Mouse (Mus musculus) right cerebral cortex, postnatal 36 days (tissue): ENCODE measurements around the gene Sbds.

Experiments used
- DNase-seq, 2 experiments: peaks; one replicate each; pipeline ENCODE4 v3.0.0; 2022; ENCODE audit warnings: low spot score in 2 of 2, mixed read lengths in 1 of 2

Sbds gene

DNA sequence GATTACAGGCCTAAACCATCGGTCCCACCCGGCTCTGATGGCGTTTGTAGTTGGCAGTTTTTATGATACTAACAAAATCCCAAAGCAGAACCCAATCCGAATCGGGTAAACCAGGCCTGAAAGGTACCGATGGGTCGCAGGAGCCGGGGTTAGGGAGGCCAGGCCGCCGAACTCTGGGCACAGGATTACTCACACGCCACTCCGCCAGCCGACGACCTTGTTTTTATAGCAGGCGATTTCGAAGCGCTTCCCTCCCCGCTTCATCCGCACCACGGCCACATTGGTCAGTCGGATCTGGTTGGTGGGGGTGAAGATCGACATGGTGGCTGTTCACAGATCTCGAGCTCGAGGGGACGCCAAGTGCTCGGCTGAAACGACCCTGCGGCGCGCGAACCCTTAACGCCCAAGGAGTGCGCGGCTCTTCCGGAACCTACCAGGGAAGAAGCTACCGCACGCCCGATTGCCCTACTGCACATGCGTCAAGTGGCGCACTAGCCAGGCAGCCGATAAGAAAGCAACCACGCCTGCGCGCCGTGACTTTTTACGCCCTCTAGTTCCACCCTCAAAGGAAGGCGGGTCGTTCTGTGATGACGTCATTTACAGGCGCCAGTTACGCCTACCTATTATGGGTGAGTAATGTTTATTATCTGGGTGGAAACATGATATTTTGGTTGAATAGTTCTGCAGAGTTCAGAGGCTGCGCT lies at the start of gene Sbds, which contains the start of gene Tyw1:
Gene Sbds, minus strand, starts transcription at position 514 of the 704 bp plus-strand sequence.
Gene Tyw1, plus strand, starts transcription at position 603 of the 704 bp plus-strand sequence.
- peak; percentile 98 to 99 for DNase-seq

DNA sequence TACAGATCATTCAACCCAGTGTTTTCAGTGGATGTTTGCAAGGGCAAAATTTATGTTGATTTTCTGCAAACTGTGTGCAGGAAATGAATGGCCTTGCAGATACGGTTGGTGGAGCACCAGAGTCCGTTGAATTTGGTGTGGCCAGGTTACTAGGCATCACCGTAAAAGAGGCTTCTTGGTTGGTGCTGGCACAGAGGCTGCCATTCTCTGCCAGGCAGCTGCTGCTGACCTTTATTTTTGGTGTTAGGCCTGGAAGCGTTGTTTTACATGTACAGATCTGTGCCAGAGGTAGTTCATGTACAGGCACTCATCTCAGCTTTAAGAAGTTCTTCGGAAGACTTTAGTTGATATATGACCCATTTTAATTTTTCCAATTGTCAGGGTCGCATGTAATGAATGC lies 48.3 kb upstream of the Sbds start:
- no peak for DNase-seq

GRCm38 (mm10) chr5:130299526-130299925 lies 44.2 kb upstream of the Sbds start:
- no peak for DNase-seq

GRCm38 (mm10) chr5:130298831-130299460 lies 43.6 kb upstream of the Sbds start:
- no peak for DNase-seq

DNA sequence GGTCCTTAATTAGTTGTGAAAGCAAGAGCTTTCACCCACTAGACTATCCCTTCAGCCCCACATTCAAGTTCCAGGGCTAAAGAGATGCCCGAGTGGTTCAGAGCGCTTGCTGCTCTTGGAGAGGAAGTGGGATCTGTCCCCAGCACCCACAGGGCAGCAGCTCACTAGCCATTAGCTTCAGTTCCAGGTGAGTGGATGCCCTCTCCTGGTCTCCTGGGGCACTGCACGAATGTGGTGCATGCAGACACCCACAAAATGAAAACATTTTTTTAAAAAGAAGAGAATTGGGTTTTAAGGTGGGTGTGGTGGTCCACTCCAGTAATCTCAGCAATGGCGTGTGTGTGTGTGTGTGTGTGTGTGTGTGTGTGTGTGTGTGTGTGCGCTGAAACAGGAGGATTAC lies 40.7 kb upstream of the Sbds start:
- no peak for DNase-seq

DNA sequence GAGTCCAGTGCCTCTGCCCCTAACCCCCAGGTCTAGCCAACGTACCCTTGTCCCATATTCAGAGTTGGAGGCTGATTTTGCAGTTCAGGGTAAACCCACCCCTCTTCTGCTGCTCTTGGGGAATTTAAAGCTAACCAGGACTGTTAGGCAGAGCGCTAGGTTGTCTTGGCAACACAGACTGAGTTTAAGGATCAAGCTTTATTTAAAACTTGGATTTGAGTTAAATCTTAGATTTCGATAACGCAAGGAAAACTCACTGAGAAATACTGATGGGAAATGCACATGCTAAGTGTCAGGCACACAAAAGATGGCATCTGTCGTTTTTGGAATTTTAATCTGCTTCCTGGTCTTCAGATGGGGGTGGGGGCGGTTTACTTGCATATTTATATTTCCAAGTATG lies 39.3 kb upstream of the Sbds start:
- DNase-seq, result no peak

DNA sequence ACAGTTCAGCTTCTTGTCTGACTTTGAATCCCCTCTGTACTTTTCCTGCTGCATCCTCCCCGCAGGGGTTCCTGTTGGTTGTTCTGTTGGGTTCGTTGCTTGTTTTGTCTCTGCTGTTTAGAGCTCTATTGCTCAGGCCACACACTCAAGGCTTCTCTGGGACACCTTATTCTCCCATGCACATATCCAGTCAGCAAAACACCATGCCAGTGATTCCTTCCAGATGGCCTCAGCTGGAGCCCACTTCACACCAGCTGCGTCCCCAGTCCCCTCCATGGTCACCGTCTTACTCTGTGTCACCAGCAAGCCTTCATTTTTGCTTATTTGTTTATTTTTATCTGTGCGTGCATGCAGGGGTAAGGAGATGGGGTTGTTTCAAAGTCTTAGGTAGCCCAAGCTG lies 38.6 kb upstream of the Sbds start:
- DNase-seq, result no peak

GRCm38 (mm10) chr5:130292976-130293375 lies 37.6 kb upstream of the Sbds start:
- DNase-seq, result no peak

DNA sequence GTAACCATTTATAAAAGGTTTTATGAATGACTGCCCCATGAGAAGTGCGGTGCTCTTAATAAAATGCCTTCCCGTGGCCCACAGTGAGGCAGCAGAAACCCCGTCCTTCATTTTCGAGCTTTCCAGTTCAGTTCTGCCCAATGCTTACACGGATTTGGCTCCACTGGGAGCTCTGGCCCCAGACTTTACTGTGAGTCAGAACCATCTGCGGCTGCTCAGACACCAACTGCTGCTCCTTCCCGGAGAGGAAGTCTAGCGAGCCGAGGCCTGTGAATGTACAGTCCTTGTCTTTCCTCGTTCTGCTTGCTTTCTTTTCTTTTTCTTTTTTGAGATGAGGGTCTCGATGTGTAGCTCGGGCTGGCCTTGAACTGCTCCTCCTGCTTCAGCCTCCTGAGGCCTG lies 35.4 kb upstream of the Sbds start:
- peak in 1 of 2 experiments; percentile 32 for DNase-seq

GRCm38 (mm10) chr5:130290242-130290641 lies 34.9 kb upstream of the Sbds start:
- no peak for DNase-seq

DNA sequence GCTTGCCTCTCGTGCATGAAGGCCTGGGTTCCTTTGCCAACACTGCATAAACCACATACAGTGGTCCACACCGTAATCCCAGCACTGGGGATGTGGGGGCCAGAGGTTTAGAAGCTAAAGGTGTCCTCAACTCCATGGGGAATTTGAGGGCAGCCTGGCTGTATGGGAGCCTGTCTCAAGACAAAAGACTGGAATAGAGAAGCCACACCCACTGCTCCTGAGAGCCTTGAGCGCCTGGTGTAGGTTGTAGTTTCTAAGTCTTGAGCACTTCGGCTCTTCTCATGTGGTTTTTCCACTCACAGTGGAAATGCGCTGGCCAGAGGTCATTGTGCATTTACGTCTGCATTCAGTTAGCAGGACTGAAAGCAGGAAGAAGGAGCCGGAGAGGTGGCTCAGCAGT lies 32.8 kb upstream of the Sbds start:
- no peak for DNase-seq

DNA sequence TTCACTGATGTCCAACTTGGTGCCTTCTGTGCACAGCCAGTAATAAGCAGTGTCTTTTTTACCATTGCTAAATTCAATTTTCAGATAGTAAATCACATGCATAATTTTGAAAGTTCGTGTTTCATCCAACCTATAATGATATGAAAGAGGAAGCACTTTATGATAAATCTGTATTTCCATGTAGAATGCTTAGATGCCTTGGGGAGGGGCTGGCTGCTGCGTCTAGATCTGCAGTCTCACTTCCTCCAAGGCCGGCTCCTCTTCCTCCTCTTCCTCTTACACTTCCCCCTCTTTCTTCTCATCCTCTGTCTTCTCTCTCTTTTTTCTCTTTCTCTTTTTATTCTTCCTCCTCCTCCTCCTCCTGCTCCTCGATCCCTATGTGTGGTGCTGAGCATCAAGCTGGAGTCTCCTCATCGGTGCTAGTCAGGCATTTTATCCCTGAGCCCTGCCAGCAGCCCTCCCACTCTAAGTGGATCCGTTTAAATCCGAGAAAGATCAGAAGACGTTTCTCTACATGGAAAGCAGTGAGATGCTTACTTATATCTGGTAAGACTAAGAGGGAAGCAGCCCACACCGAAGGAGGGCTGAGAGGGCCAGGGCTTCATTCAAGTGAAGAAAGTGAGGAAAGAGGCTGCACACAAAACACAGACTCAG lies 27.9 kb upstream of the Sbds start:
- no peak for DNase-seq

GRCm38 (mm10) chr5:130278011-130278472 lies 22.7 kb upstream of the Sbds start:
- DNase-seq, result no peak

GRCm38 (mm10) chr5:130275509-130275908 lies 20.2 kb upstream of the Sbds start:
- DNase-seq, result no peak

DNA sequence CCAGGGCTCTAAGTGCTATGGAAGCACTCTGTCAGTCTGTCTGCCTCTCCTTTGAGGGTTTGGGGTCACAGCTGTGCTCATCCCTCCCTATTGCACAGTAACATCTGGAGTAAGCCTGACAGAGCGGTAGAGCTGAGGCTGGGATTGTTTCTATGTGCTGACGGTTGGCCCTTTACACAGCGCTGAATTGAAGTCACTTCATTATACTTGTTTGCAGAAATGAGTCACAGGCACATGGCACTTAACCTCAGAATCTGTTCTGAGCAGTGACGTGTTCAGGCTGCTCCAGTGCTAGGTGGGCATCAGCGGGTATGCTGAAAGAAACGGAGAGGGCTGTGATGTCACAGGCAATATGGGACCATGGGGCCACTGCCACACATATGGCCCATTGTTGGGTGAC lies 17.7 kb upstream of the Sbds start:
- no peak for DNase-seq

- DNase-seq, result no peak
Measured at GRCm38 (mm10) chr5:130272344-130272743, 17.0 kb upstream of the Sbds start.

DNA sequence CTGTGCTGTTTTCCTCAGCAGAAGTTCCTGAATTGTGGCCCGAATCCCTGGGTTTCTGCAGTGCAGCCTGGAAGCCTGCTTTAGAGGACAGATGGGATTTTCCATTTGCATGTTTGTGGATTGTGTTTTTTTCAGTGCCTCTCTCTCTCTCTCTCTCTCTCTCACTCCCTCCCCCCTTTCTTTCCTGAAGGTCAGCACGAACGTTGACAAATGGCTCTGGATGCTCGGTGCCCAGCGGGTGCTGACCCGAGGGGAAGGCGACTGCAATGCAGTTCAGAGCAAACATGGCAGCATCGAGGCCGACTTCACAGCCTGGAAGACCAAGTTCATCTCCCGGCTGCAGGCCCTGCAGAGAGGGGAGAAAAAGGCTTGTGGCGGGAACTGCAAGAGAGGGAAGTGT lies 13.6 kb upstream of the Sbds start:
- no peak for DNase-seq

- DNase-seq, result no peak
Measured at GRCm38 (mm10) chr5:130267316-130267715, 12.0 kb upstream of the Sbds start.

DNA sequence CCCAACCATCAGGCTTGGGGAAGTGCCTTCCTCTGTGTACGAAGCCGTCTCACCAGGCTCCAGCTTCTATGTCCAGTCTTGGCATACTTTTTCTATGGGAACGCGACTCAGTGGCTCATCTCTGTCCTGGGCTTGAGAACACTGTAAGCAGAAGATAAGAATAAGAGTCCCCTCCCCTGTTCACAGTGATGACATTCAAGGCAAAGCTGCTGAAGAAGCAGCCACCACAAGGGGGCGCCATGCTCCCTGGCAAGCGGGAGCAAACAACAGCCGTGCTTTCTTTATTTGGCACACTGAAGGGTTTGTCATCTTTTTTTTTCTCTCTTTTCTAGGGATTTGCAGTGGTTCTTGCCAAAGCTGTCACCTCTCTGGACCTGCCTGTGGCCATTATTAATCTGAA lies 11.3 kb upstream of the Sbds start:
- DNase-seq, result no peak

DNA sequence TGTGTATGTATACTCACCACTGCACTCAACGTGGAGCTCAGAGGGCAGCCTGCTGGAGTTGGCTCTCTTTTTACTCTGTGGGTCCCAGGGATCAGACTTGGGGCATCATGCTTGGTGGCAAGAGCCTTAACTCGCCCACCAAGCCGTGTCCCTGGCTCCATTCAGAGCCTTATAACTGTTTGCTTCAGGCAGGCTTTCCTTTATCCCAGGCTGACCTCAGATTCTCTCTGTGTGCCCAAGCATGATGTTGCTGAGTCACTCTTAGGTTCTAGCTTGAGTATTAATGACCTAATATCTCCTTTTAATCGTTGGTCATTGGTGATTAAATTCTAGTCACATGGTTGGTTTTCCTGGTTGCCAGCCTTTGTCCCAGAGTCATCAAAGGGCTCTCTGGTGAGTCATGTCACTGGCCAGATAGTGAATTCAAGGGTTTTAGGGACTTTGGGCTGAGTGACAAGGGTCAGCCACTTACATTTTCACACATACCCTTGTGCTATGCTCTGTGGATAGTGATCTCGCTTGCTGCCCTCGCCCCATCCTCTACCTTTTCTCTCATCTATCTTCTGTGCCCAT lies 9.2 kb upstream of the Sbds start:
- DNase-seq, result no peak

DNA sequence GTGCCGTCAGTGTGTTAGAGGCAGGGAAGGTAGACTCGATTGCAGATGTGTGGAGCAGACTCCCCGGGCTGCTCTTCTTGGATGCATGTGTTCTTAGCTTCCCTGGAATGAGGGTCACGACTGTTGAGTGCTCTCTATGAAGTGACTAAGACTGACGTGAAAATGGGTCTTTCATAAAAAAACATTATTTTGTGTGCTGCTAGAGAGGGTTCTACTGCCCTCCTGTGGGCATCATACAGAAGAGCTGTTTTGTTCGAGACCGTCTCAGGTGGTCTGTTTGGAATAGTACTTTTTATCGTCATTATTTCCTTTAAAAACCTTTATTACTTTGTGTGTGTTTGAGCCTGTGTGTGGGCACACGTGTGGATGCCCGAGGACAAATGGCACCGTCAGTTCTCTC lies 8.1 kb upstream of the Sbds start:
- no peak for DNase-seq

DNA sequence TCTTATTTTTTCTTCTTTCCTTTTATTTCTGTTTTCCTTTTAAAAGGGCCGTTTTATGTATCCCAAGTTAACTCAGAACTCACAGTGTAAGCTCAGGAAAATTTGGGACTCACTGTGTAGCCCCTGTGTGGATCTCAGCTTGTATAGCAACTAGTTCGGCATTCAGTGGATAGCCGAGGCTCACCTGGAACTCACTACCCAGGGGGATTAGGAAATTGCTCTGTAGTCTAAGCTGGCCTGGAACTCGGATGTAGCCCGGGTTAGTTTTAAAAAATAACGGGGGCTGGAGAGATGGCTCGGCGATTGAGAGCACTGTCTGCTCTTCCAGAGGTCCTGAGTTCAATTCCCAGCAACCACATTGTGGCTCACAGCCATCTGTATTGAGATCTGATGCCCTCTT lies 2.0 kb upstream of the Sbds start:
- no peak for DNase-seq
